Mouse (Mus musculus): ENCODE measurements around the gene Pax3.

Gene Pax3

GRCm38 (mm10) chr1:78199221-78199620 is 2.3 kb upstream of the Pax3 start:
- no peak for ATAC-seq (ENCODE audit: insufficient number of reproducible peaks, low FRiP score, low TSS enrichment)

GRCm38 (mm10) chr1:78198319-78198940 is 1.5 kb upstream of the Pax3 start:
- ATAC-seq (ENCODE audit: insufficient number of reproducible peaks, low FRiP score, low TSS enrichment): no peak

DNA sequence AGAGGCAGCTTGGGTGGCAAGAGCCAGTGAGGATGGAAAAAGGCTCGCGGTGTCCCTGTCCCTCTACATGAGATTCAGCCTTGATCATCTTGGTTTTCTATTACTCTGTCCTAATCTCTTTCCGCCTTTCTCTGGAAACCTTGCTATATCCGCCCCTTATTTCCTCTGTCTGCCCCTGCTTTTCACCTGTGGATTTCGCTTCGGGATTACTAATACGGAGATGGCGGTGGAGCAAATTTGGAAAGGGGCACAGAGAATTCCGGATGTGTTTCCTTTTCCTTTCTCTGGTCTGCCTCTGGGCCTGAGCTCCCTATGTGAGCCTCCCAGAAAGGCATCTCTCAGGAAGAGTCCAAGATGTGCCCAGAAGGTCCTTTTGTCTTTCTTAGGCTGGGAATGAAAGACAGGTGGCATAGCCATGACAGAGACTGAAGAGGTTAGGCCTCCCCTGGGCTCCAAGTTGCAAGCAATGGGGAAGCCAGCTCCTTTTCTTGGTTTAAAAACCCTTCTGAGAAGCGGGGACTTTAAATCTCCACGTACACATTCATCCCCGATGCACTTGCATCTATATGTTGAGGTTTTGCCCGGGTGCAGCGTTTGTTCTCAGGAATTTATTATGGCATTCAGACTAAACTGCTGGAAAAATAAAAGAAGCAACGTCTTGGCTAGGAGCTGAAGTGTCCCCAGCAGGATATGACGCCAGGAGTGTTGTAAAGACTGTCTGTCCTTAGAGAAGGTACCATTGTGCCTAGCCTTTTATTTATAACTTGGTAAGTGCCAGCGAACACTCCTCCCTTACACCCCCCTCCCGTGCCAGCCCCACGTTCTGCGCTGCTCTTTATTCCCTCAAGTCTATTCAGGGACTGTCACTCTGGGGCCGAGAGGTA is 659 bp upstream of the Pax3 start:
- no peak for ATAC-seq (ENCODE audit: insufficient number of reproducible peaks, low FRiP score, low TSS enrichment)

DNA sequence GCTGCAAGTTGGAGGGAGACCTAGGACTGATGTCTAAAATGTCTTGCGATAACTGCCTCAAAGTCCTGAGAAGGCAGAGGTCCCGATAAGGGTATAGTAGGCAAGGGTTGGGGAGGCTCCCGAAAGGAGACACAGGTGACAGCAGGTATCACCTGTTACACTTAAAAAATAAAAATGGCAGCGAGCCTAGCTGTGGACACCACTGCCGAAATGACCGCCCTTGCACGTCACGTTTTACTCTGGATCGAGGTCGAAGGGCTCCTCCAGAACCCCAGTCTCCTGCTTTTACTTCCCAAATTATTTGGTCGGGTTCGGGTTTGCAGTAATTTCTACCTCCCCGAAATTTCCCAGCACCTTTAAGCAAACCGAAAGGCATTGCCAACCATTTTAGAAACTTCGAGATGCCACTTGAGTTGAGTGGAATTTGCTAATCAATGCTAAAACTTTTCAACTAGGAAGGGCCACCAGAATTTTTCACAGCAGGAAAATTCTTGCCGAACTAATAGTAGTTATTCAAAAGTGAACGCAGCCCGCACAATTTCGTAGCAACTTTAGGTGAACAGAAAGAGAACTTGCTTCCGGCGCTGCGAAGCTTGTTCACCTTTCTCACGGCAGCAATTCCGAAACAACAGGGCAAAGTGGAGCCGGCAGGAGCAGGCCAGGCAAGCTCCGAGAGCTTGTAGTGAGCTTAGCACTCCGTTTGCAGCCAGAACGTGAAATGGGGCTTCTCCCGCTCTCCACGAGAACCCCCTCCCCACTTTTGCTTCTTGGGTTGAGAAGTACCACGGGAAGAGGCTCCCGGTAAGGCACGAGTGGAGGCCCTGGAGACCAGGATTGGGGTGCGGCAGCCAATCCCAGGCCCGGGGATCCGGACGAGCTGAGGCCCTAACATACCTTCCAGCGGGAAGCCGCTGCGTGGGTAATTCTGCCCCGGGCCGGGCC is 892 bp downstream of the Pax3 start:
- no peak for ATAC-seq (ENCODE audit: insufficient number of reproducible peaks, low FRiP score, low TSS enrichment)

DNA sequence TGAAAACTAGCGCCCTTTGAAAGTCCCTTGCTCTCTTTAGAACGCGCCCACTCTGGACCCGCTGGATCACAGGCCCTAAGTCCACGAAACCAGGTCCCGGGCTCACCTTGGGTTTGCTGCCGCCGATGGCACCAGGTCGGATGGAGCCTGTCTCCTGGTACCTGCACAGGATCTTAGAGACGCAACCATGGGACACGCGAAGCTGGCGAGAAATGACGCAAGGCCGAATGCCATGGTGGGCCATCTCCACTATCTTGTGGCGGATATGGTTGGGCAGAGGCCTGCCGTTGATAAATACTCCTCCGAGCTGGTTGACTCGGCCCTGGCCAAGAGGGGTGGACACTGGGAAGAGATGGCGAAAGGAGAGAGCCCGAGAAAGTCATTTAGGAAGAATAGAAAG is 1.8 kb downstream of the Pax3 start:
- ATAC-seq (ENCODE audit: insufficient number of reproducible peaks, low FRiP score, low TSS enrichment): no peak

- no peak for ATAC-seq (ENCODE audit: insufficient number of reproducible peaks, low FRiP score, low TSS enrichment)
Observed at GRCm38 (mm10) chr1:78194381-78195047, 2.4 kb downstream of the Pax3 start.

GRCm38 (mm10) chr1:78193465-78193991 is 3.4 kb downstream of the Pax3 start:
- no peak for ATAC-seq (ENCODE audit: insufficient number of reproducible peaks, low FRiP score, low TSS enrichment)

GRCm38 (mm10) chr1:78192746-78193464 is 4.0 kb downstream of the Pax3 start:
- ATAC-seq (ENCODE audit: insufficient number of reproducible peaks, low FRiP score, low TSS enrichment): no peak

- no peak for ATAC-seq (ENCODE audit: insufficient number of reproducible peaks, low FRiP score, low TSS enrichment)
Observed at GRCm38 (mm10) chr1:78192217-78192735, 4.7 kb downstream of the Pax3 start.

DNA sequence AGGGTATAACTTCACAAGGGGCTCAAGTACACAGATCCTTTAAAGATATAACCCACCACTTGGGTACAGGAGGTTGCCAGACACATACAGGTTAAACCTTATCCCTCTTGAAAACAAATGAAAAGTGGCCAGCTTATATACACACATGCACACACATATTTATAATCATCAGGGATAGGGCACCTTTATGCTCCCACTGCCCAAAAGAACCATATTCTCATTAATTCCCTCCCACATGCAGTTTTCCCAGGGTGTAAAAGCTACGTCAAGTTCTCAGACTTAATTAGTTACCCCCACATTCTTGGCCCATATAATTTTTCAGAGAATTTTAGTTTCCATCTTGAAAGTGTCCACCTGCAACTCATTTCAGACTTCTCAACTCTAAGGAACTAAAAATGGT is 5.2 kb downstream of the Pax3 start:
- no peak for ATAC-seq (ENCODE audit: insufficient number of reproducible peaks, low FRiP score, low TSS enrichment)

DNA sequence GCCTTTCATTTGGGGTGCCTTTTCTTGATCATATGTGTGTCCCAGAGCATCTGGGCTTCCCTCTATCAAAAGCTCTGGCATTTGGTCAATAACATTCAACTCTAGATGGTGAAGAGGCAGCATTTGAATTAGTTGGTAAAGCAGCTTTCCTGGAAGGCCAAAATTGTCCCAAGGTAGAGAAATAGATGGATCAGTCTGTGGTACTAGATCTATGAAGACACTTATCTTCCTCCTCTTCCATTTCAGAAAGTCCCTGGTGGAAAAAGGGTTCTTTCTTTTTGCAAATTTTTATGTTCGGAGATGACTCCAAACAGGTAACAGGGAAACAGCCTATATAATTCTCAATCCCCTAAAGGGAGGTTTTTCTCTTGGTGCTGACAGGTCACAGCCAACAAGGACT is 5.6 kb downstream of the Pax3 start:
- no peak for ATAC-seq (ENCODE audit: insufficient number of reproducible peaks, low FRiP score, low TSS enrichment)

DNA sequence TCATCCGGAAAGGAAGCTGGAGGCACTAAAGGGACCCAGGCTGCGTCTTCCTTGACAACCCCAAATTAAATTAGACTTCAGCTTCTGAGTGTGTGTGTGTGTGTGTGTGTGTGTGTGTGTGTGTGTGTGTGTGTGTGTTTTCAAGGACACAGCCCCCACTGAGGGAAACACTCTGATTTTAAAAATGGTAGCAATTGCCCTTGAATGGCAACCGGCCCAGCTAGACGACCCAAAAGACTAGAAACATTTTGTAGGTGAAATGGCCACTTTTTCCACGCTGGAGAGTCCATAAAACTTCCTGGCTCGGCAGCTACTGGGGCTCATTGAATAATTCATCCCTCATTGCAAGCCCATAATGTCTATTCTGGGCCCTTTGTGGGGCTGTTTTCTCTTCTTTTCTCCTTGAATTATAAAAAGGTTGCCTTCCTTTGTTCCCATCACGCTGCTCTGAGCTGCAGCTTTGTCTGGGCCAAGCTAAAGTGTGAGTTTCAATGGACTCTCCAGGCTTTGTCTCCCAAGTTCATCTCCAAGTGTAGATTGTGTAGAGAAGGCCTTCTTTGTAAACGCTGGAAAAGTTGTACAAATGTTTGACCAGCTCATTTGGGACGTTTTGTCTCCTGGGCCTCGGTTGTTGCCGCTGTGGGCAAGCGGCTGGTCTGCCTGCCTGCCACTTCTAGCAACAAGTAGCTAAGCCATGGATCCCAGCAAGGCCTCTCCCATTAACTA is 6.4 kb downstream of the Pax3 start:
- no peak for ATAC-seq (ENCODE audit: insufficient number of reproducible peaks, low FRiP score, low TSS enrichment)

GRCm38 (mm10) chr1:78189501-78190345 is 7.2 kb downstream of the Pax3 start:
- no peak for ATAC-seq (ENCODE audit: insufficient number of reproducible peaks, low FRiP score, low TSS enrichment)

DNA sequence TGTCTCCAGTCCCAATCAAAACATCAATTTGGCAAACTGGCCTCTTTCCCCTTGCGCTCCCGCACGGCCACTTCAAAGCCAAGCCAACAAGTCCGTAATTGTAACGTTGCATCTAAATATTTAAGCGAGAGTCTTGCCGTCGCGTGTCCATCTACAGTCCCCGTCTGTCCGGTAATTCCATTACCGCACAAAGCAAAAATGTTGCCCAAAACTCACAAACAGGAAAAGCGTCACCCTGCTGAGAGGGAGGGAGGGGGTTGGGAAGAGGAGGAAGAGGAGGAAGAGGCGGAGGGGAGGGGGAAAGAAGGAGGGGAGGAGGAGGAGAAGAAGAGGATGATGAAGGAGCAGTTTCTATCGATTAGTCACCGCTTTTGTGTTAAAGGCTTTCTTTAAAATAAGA is 7.9 kb downstream of the Pax3 start:
- ATAC-seq (ENCODE audit: insufficient number of reproducible peaks, low FRiP score, low TSS enrichment): no peak

- no peak for ATAC-seq (ENCODE audit: insufficient number of reproducible peaks, low FRiP score, low TSS enrichment)
Observed at GRCm38 (mm10) chr1:78188299-78188698, 8.6 kb downstream of the Pax3 start.

- no peak for ATAC-seq (ENCODE audit: insufficient number of reproducible peaks, low FRiP score, low TSS enrichment)
Observed at GRCm38 (mm10) chr1:78187788-78188173, 9.2 kb downstream of the Pax3 start.

GRCm38 (mm10) chr1:78187122-78187787 is 9.7 kb downstream of the Pax3 start:
- ATAC-seq (ENCODE audit: insufficient number of reproducible peaks, low FRiP score, low TSS enrichment): no peak

Measured in cerebellum, adult (tissue).